Mouse (Mus musculus) embryo, embryonic 10.5 days (tissue): ENCODE data around the gene Commd6.

Source experiments
- DNase-seq: peaks from one replicate; pipeline ENCODE4 v3.0.0-alpha.2; 2015; ENCODE audit warnings: low spot score

The Commd6 gene

DNA sequence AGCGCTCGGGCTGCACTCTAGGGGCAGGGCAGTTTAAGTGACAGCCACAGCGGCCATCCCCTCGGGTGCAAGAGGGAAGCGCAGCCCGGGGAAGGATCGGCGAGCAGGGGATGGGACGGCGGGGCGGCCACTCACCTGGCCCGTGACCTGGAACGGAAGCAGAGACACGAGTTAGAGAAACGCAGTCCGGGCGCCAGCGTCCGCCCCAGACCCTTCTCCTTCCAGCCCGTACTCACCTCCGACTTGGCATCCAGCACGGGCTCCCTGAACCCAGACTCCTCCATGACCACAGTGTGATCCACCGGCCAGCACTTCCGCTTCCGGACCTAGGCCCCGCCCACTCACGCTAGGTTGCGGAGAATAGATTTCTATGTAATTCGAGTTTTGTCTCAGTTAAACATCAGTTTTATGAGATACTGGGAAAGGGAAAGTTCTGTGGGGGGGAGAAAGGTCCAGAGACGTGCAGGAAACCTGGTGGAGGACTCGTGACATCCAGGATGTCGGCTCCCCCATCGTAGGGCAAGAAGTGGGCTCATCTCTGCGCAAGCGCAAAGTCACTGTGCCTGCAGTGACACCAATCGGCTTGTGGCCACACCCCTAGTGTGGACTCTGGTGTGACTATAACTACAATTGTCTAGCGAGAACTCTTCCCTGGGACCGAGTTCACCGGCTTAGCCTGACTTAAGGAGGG lies at the start of gene Commd6:
TSS of gene Commd6 (minus strand) at position 534 of the 691 bp plus-strand sequence.
- peak; percentile 95 for DNase-seq

DNA sequence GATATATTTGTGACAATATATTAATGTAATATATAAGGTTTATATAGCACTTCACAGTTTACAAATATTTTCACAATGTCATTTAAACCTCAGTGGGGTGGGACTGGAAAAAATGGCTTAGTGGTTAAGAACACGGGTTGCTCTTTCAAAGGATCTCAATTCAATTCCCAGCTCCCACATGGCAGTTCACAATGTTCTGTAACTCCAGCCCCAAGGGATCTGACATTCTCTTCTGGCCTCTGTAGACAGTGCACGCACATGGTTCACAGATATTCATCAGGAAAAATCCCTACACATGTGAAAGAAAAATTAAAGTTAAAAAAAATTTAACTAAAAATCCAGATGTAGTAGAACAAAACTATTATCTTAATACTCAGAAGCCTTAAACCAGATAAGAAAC lies 47.9 kb upstream of the Commd6 start:
- no peak for DNase-seq

DNA sequence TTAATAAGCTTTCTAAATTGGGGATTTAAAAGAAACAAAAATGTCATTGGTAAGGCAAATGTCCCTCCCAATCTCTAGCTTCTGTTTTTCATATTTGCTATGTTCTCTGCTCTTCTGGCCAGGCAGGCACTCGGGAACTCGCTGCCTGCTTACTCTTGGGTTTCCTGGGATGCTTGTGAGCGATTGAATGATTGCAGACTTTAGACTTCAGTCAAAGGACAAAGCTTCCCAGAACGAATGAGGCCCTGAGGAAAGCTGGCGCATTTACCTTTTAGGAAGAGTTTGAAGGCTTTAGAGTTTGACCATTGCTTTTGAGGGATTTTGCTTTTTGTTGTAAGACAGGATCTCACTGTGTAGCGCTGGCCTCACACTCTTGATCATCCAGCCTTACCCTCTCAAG lies 47.2 kb upstream of the Commd6 start:
- no peak for DNase-seq

DNA sequence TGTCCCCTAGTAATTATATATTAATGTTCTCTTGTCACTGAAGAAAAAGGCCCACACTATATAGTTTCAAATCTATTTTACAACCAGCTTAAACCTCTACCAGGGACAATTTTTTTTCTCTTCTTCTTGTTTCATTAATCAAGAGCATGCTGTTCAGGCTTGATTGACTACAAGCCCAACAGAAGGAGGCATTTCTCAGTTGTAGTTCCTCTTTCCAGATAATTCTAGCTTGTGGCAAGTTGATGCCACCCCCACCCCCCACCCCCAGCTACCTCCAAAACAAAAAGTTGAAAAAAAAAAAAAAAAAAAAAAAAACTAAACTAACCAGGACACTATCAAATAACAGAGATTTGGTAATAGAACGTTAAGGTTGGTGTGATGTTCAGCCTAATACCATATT lies 31.7 kb upstream of the Commd6 start:
- DNase-seq = no peak

DNA sequence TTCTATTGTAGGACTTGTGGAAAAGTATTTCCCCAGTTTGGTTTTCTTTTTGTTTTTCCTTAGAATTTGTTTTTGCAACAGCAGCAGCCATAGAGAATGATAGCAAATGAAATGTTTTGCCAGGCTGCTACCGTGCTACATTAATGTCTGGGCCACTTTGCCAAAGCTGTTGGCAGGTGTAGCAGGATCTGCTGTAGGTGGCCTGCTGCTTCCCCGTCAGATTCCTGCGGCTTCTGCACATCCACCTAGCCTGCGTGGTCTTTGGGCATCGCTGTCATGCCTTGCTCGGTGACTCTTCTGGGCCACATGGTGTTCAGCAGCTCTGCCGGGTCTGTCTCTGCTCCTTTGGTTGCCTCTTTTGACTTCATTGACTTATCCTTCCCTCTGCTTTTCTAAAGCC lies 28.1 kb upstream of the Commd6 start:
- DNase-seq = no peak

DNA sequence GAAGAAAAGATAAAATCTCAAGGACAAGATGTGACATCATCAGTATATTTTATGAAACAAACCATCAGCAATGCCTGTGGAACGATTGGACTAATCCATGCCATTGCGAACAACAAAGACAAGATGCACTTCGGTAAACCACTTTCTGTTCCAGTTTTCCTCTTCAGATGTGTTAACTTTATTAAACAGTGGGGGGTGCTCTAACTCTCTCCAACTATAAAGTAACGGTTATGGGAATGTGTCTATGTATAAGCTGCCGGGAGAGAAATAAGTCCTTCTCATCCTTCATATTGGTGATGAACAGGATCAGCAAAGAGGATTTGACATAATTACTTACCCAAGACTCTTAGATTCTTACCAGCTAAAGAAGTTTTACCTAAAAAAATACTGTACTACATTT lies 26.1 kb upstream of the Commd6 start:
- DNase-seq = no peak

DNA sequence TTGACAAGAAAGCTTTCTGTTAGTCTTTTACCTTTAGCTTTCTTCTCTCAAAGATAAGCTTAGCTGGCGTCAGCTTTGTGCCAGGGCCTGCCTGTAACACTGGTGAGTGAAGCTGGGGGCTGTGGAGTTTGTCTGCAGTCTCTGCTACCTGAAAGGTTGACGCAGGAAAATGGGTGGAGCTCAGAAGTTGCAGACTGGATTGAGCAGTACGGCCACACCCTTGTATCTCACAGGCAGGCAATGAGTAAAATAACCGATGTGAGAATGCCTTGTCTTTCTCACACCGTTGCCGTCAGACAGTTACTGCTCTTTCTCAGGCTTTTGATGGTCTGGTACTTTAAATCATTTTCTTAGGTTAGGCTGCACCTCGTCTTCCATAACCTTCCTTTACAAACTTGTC lies 25.6 kb upstream of the Commd6 start:
- no peak for DNase-seq

DNA sequence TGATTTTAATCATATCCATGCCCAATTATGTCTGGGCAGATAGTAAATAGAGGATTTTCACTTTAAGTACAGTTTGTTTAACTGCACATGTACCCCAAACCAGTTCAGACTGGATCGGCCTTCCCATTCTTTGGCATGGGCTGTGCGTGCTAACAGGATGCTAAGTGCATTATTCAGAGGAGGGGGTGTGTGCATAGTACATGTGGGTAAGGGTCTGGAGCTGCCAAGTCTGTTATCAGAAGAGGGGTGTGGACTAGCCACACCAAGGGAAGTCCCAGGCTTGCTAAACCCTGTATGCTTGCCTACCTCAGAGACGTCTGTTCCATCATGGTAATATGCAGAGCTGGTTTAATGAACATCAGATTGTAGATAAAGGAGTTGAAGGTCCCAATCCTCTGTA lies 23.8 kb upstream of the Commd6 start:
- no peak for DNase-seq

DNA sequence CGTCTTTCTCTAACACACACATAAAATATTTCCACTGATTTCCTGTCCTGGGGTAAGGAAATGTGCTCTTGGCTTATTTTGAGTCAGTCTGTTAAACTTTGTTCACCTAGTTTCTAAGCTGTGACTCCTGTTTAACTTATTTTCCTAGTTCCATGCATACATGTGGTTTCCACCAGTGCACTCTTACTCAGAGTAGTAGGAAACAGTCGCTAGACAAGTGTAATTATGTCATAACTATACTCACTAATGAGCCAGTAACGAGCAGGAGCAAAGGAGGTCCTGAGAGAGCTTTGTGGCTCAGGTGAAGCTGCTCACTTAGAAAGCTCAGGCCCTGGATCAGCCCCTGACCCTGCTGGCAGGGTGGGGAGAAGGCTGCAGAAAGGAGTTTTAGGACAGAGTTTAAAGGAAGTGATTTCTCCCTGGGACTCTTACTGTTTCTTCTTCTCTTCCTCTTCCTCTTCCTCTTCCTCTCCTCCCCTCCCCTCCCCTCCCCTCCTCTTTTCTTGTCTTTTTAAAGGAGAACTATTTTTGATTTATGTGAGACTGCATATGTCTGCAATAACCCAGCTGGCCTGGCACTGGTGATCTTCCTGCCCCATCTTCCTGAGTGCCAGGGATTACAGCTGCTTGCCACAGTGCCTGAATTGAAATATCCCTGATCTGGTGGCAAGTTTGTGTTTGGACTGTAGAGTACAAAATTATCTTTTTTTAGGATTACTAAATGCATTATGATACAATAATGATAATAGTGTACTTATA lies 21.3 kb upstream of the Commd6 start:
- no peak for DNase-seq

DNA sequence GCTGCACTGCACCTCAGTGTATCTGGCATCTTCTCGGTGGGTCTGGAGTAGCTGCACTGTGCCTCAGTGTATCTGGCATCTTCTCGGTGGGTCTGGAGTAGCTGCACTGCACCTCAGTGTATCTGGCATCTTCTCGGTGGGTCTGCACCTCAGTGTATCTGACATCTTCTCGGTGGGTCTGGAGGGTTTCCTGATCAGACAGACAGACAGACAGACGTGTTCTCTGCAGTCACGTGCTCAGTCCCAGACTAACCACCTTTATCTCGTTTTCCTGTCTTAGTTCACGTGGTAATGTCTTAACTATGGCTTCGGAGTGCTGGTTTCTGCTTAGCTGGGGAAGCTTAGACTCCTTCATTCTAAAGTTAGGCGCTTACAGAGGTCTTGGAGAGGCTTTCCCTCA lies 15.8 kb upstream of the Commd6 start:
- DNase-seq = no peak

DNA sequence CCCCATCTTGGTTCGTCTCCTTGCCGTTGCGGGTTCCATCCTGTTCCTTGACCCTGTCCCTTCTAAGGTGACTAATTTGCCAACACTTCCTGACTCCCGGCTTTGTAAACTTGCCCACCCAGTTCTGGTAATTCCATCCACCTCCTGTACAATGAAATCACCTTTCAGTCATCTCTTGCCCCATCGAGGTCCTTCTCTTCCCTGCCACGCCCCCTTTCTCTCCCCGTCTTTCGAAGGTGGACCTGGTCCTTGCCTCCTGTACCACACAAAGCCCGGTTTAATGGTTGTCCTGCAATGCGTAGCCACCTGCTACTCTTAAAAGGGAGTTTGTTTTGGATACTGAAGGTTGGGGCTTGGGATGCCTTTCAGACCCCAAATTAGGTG lies 14.0 kb upstream of the Commd6 start:
- peak; percentile 40 for DNase-seq

DNA sequence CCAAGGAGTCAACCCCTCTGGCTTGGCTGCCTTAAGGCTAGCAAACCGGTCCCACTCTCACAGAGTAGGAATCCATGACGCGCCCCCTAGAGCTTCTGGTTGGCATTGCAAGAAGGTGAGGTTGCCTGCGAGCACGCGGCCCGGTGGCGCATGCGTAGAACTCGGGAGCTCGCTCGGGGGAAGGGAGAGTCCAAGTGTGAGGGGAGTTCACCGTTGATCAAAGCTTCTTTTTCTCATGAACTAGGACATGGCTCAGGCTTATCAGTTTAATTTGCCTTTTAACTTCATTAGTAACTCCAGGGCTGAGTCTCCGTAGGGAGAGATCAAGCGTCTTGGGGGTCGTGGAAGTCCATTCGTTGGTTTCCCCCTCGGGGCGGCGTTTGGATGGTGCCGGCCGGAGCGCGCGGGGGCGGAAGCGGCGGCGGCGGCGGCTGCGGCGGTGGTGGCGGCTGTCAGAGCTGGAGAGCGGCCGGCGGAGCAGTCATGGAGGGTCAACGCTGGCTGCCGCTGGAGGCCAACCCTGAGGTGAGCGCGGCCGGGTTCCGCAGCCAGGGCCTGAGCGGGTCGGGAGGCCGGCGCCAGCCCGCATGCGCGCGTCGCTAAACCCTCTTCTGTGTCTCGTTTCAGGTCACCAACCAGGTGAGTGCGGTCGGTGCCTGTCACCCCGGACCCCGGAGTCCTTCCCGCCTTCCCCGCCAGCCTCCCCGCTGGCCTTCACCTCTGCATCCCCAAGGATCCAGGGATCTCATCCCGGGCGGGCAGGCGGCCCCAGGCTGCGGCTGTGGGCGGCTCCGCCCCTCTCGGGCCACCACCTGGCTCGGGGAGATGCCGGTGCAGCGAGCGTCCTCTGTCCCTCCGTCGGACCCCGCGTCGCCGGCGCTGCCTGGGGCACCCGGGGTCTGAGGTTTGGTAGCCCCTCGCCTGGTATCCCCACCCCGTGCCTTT lies 13.4 kb upstream of the Commd6 start, which contains the start of gene Uchl3:
TSS of gene Uchl3 (plus strand) at position 387 of the 945 bp plus-strand sequence.
- DNase-seq = peak; percentile 99

DNA sequence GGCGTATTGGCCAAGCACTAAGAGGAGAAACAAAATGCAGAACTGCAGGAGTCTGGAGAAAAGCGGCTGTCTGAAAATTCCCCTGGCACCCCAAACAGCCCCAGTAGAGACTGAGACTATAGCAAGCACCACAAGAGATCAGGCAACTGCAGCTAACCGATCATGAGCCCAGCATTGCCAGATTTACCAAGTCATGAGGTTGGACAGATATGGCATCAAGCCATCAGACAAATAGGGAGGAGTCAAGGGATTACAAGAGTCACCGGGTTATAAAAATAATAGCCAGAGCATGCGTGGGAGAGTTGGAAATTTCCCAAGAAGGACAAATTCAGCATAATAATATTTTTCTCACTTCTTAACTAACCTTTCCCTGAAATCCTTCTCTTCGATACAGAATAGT lies 12.1 kb upstream of the Commd6 start:
- no peak for DNase-seq

DNA sequence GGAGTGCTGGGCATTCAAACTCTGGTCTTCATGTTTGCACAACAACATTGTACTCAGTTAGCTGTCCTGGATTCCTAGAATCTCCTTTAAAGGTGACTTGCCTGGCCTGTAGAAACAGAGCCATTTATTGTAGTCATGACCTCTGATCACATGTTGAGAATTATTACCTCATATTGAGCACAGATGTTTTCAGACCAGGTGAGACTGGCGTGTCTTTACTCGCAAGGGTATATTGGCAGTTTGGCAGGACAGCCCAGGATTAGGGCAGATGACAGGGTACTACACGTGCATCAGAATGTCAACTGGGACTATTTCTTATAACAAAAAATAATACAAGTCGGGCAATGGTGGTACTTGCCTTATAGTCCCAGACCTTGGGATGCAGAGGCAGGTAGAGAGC lies 10.1 kb upstream of the Commd6 start:
- no peak for DNase-seq

DNA sequence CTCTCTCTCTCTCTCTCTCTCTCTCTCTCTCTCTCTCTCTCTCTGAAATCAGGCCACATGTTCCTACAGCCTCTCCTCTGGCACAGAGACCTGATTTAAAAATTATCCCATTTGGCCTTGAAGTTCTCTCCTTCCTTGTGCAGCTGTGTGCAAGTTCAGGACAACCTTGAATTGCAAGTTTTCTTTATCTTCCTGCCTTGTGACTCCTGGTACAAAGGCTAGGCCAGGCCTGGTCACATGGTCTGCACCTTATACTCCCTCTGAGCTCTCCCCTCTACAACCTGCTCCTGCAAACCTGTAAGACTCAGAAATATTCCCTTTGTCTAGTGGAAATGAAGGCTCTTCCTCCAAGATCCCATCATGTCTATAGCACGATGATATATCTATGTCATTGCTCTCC lies 4.5 kb upstream of the Commd6 start:
- no peak for DNase-seq

DNA sequence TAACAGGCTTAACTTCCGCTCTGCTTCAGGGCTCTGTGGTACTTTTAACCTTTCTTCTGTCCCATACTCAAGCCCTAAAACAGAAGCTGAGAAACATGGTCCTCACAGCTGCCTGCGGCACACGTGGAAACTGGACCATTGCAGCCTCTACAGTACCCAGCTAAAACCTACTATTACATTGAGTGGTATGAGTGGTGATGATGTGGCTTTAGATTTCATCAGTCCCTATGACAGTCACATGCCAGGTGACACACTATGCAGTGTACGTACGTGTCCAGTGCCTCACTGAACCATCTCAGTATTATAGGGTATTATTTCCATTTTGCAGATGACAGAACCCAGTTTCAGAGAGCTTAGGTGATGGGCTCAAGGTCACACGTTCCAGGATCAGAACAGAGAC lies 3.1 kb downstream of the Commd6 start:
- no peak for DNase-seq

DNA sequence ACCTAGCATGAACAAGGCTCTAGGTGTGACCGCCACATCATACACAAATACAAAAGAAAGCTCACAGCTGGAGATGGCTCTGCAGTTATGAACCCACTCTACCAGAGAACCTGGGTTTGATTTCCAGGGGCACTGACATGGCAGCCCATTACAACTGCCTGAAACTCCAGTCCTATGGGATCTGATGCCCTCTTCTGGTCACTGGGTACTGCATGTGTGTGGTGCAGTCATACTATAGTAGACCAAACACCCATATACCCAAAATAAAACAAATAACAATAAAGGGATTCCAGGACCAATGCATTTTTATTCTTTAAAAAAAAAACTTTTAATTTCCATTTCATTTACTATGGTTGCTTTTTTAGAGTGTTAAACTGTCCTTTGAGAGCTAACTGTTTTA lies 4.7 kb downstream of the Commd6 start:
- DNase-seq = no peak

DNA sequence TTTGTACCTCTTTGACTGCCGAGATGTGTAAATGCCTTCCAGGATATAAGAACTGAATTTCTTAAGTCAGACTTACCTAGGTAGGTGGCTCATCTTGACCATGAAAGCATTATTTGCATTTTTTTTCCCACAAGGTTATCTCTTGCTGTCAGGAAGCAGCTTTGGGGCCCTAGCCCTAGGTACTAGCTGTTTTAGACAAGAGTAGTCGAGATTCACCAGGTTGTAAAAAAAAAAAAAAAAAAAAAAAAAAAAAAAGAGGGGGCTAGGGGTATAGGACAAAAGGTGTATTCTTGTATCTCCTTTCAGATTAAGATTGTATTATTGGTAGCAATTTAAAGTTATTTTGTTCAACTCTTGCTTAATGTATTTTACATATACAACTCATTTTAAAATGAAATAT lies 9.9 kb downstream of the Commd6 start:
- no peak for DNase-seq

DNA sequence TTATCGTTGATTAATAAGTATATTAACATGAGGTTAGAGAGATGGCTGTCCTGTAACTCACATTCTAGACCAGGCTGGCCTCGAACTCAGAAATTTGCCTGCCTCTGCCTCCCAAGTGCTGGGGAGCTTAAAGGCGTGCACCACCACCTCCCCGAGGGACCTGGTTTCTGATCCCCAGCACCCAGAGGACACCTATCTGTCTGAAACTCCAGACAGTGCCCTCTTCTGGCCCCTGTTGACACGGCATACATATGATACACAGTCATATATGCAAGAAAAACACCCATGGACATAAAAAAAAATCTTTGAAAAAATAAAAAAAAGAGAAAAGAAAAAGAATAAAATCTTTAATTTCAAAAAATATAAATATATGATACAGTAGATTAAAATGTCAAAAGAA lies 22.8 kb downstream of the Commd6 start:
- no peak for DNase-seq

DNA sequence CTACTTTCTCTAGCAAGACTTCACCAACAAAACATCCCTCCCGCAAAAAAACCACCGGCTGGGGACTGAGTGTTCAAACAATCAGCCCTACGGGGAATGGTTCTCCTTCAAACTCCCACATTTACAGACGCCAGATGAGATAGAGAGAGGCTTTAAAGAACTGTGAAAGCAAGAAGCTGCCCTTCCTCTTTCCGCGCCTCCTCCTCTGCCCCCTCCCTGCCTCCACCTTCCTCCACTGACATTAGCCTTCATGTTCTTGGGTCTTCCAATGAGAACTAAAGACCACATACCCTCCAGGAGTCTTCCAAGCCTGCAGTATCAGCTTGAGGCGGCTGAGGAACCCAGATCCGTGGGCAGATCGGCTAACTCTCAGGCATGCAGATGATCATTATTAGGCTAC lies 24.3 kb downstream of the Commd6 start:
- no peak for DNase-seq

DNA sequence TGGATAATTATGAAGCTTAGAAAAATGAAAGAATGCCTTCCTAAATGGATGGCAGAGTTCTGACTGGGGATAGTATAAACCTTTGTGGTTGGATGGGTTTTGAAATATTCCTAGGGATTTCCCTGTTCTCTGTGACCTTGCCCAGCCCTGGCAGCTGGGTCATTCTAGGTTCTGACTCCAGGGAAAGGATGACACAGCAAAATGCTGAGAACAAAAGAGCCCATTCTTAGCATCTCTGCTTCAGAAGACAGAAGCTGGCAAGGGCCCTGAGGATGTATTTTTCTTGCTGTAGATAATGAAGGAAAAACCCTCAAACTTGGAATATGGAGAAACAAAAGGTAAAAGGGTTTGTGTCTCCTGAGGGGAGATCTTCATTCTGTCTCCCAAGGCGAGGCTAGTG lies 27.3 kb downstream of the Commd6 start:
- DNase-seq = peak; percentile 9

DNA sequence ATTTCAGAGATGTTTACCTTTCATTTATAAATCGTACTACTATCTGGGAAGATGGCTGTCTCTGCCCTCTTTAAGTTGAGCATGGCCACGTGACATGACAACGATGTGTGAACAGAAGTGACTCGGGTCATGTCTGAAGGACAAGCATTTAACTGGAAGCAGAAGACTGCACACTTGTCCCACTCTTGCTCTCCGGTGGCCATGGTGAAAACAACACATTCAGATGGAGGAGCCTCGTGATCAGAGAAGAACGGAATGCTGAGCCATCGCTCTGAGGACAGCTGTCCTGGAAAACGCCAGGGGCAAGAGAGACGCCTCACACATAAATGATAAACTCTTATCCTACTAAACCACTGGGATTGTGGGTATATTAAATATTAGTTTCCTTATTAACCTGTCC lies 29.8 kb downstream of the Commd6 start:
- DNase-seq = no peak
